Mouse (Mus musculus) inflammation-experienced regulatory T-cells, adult 16 weeks (primary cell): Measurements from ENCODE around the gene Cd80. TPM values are rescaled to one million over a fixed set of nuclear protein-coding genes. Genes with fewer than 3 reads are reported as not detected.

Experiments
- polyA plus RNA-seq: library from polyadenylated mRNA; unstranded; fragments of 100-300 nt; shearing (Covaris generic); gene quantifications from one replicate; pipeline ENCODE4 v1.2.1, GENCODE M21; 2017

Gene Cd80
- polyA plus RNA-seq = 3.9 TPM

DNA sequence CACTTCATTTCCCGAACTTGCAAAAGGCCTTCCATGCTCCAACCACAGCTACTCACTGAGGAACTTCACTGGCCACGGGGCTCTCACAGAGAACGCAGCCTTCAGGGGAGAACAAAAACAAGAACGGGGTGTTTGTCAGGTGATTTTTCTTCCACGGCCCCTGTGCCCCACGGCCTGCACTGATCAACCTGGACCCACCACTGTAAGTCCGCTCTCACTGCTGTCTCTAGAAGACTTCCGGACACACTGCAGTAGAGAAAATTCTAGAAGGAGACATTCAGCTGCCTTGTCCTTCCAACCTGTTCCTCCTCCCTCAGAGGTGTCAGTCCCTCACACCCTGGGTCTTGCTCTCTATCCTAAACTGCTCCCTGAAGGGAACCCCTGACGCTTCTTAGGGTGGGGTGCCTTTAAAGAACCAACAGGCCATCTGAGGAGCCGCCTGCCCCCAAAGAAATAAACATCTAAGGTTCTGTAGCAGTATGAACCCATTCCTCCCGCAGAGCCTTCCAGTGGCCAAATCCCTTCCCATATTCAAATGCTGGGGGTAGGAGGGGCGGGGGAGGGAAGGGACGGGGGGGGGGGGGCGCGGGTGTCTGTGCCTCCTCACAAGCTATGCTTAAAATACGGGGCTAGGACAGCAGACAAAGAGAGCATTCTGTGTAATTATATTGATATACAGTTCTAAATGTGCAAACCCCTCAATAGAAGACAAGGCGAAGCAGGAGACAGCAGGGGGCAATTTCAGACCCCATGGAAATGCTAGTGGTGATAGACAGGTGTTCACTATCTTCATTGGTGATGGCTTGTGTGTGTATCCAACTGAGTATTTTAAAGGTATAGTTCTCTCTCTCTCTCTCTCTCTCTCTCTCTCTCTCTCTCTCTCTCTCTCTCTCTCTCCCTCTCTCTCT, at the start of gene Cd80:
Gene Cd80 (plus strand): TSS at position 51 of the 908 bp plus-strand sequence.

DNA sequence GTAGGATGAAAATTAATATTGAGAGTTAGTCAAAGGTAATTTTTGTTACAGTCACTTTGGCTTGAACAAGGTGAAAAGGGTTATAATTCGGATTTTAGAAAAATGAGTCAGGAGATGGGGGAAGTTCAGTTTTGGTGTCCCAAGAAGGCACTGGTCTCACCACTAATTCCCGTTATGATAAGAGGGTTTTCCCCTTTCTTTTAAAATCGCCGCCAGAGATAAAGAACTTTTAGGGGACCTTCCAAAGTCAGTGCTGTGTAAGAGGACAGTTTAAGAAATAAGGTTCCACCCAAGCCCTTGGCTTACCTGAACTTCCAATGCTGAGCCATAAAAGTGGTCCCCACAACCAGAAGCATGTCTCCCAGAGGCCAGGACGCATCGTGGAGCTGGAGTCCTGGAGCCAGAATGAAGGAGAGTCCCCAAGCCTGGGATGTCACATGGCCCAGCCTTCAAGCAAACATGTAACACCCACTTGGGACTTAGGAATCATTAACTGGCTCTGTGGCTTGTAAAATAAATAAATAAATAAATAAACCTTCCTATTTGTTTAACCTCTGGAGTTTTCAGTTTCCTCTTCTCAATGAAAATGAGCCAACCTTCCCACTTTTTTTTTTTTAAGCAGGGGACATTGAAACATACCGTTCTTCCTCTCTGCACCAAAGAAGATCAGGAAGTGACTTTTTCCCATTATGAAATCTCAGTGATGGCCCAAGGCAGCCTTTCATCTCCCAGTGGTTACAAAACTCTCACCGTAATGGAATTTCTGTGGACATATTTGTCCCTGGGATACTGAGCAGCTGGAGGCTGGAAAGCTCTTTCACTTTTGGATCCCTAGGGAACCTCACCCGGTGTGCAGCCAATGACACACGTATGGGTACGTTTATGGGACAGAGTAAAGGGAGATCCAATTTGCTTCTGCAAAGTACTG, 22.6 kb upstream of the Cd80 start, which contains the start of gene Pla1a:
Gene Pla1a (minus strand): TSS at position 648 of the 928 bp plus-strand sequence.

DNA sequence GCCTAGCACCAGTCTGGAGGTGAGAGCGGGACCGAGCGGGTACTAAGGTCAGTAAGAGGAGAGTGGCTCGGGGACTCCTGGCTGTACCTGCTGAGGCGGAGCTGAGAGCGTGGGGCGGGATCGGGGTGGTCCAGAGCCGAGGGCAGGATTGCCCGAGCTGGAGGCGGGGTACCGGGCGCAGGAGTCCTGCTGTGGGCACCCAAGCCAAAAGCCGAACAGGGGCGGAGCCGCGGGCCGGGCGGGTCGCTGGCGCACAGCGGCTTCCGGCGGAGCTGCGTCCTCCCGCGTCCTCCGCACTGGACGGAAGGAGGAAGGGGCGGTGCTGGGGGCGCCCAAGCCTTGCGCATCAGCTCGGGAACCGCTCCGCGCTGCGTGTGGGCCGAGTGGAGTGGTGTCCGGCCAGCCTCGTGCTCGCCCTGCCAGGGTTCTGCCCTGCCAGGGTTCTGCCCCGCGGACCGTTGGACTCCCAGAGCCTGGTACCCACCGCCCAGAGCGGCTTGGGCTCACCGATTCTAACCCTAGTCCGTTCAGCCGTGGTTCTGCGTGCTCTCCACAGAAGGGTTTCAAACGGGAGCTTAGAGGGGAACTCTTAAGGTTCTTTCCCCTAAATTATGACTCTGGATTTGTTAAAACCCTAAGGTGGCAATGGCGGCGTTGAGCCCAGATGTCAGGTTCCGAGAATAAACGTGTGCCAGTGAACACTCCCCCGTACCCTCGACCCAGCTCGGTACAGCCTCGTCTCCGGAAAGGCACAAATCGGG, 2.7 kb upstream of the Cd80 start, which contains the start of gene Adprh:
Gene Adprh (minus strand): TSS at position 262 of the 761 bp plus-strand sequence.

DNA sequence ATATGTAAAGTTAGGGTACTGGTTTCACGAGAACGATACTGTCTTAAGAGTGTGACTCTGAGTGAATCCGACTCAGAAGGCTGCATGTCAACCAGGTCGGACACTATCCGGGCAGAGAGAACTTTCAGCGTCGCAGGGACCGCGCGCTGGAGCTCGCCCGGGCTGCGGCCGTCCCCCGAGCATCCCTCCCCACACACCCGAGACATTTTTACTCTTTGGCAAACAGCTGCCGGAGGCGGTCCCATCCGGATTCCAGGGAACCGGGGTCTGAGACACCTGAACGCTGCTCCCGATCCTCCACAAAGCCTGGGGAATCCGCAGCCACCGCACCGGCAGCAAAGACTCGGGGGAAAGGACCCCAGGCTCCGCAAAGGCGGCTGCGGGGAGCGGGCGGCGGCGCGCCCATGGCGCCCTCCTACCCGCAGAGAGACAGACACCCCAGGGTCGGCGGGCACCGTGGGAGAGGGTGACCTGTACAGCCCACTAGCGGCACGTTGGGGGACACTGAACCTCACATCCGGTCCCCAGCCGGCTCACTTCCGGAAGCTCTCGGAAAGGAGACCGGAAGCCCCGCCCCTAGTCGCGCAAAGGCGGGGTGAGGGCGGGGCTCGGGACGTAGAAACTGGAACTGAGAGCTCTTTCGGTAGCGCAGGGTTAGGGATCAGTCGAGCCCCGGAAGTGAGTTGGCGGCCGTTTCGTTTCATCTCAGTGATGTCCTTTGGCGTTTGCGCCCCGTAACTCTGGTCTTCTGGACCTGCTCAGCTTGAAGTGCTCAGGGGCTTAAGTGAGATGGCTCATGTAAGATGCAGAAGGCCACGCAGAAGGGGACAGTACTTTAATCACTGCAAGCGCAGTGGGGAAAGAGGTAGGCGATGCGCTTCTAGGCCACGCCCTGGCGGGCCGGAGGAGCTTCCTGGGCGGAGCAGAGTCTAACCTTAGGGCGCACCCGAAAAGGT, 67.0 kb downstream of the Cd80 start, which contains the start of gene Timmdc1:
Gene Timmdc1 (minus strand): TSS at position 535 of the 956 bp plus-strand sequence.

Other genes with a start within 250 kb of the Cd80 start
- not detected for gene Nr1i2, start 160.7 kb upstream of the Cd80 start, polyA plus RNA-seq
- gene Maats1, start 113.4 kb upstream of the Cd80 start, polyA plus RNA-seq = not detected
- 201 TPM for gene Cox17, start 108.6 kb upstream of the Cd80 start, polyA plus RNA-seq
- gene Gm21987, start 108.5 kb upstream of the Cd80 start, polyA plus RNA-seq = not detected
- 1.1 TPM for gene Popdc2, start 93.4 kb upstream of the Cd80 start, polyA plus RNA-seq
- not detected for gene Pla1a, start 22.4 kb upstream of the Cd80 start, polyA plus RNA-seq
- gene Adprh, start 2.9 kb upstream of the Cd80 start, polyA plus RNA-seq = 132 TPM
- 10.8 TPM for gene Timmdc1, start 67.1 kb downstream of the Cd80 start, polyA plus RNA-seq
- 61.5 TPM for gene Poglut1, start 94.7 kb downstream of the Cd80 start, polyA plus RNA-seq
- 53.7 TPM for gene Tmem39a, start 103.1 kb downstream of the Cd80 start, polyA plus RNA-seq